Mouse (Mus musculus) ES-E14 (cell line): ENCODE measurements around the gene Coa5.

Source experiments
- HCFC1 ChIP-seq: IDR thresholded peaks from 2 replicates; pipeline ENCODE4 v1.6.1; 2012; ENCODE audit warnings: low read length, inconsistent platforms, borderline replicate concordance; ENCODE audit not compliant: insufficient read depth
- MAFK ChIP-seq: IDR thresholded peaks from 2 replicates; pipeline ENCODE4 v1.6.1; 2014; ENCODE audit warnings: mild to moderate bottlenecking, low read depth, low read length, inconsistent platforms; ENCODE audit not compliant: insufficient read depth
- ZC3H11A ChIP-seq: IDR thresholded peaks from 2 replicates; pipeline ENCODE4 v1.6.1; 2012; ENCODE audit warnings: low read depth, mild to moderate bottlenecking, inconsistent platforms, low read length, borderline replicate concordance
- ZNF384 ChIP-seq: IDR thresholded peaks from 2 replicates; pipeline ENCODE4 v1.6.1; 2012; ENCODE audit warnings: low read depth, low read length, inconsistent platforms

GRCm38 (mm10) chr1:37408059-37408458 lies 21.8 kb downstream of the Coa5 start:
- TF ChIP-seq ZNF384, result no peak
- TF ChIP-seq MAFK, result no peak
- TF ChIP-seq HCFC1, result no peak
- TF ChIP-seq ZC3H11A, result no peak
